Mouse (Mus musculus): ENCODE data around the gene Cks2.

GRCm38 (mm10) chr13:51685290-51685966 lies 40.4 kb downstream of the Cks2 start:
- no peak for TF ChIP-seq HCFC1 (IDR thresholded peaks at IDR 0.05; ENCODE audit: borderline replicate concordance, insufficient read depth, low read length)
- TF ChIP-seq CHD2 (IDR thresholded peaks at IDR 0.05; ENCODE audit: low read depth, low read length): no peak
